ENCODE assay signal across 8 mouse cellular contexts in the genomic region with DNA sequence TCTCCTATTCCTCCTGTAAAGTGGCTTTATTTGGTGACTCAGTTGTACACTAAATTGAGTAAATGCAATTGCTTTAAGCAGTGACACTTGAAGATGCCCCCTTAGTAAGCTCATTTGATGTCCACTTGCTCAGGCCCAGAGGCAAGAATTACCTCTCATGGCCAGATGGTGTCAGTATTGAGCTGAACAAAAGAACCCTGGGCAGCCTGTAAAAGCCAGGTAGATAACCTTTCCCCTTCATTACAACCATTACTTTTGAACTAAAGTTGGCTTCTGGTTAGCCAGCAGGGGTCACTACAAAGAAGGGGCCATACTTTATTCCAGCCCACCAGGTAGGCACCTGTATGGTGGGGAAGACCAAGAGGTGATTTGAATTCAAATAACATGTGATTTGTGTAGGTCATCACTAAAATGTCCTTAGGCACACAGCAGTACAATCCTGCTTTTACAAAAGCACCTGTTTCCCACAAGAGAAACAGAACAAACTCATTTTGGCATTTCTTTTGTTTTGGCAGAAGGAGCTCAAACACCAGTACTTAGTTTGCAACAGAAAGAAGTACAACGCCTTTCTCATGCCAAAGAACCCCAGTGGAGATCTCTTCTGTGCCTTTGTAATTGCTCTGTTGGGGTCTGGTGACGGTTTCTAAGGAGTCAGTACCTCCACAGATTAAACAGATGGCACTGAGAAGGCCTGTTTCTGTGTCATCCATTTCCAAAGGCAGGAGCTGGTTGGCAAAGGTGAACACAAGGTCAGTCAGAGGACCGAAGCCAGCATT.
DNase-seq lines count a peak whose midpoint lies in the region; ATAC-seq and TF ChIP-seq lines count a peak whose summit lies in the region.

No protein-coding gene starts in this region.

- H3K27me3 ChIP-seq in C2C12 (ENCODE audit: control insufficient read depth, insufficient read depth, insufficient read length): no peaks in the 10 kb centered on the region
- H3K27me3 ChIP-seq in intestine, embryonic 15.5 days (replicated peaks): no peaks in the 10 kb centered on the region
- H3K27me3 ChIP-seq in limb, embryonic 11.5 days (ENCODE audit: control insufficient read depth, insufficient read depth, low read length): no peaks in the 10 kb centered on the region

- peak; percentile 58 for ATAC-seq in intestine, embryonic 15.5 days
- no peak; the same call in 1 of the 2 replicates for ATAC-seq in limb, embryonic 11.5 days (ENCODE audit: insufficient number of reproducible peaks, low FRiP score, low TSS enrichment, low read depth)

- no peaks in the 10 kb centered on the region for H3K79me3 ChIP-seq in C2C12 (ENCODE audit: low read depth)

- peak; percentile 27 for DNase-seq in T-cell, adult 2 months (ENCODE audit: low spot score)
- peak; percentile 80 to 83 for DNase-seq in cerebellum, postnatal 14 days
- peak; percentile 27 for DNase-seq in gastrocnemius, postnatal 14 days
- DNase-seq in limb, embryonic 11.5 days (ENCODE audit: low spot score): peak; percentile 79
- peak; percentile 65 for DNase-seq in naive thymus-derived CD4-positive, alpha-beta T cell, adult 2 months (ENCODE audit: low read depth)
- DNase-seq in thymus, postnatal 14 days: peak; percentile 46

- no peak overlapping the region for H3ac ChIP-seq in C2C12 (ENCODE audit: control insufficient read depth, insufficient read length, low read depth)

- H3K4me3 ChIP-seq in C2C12 (ENCODE audit: insufficient read depth, poor library complexity, severe bottlenecking): no peak overlapping the region
- no peak overlapping the region for H3K4me3 ChIP-seq in intestine, embryonic 15.5 days (replicated peaks)
- no peak overlapping the region for H3K4me3 ChIP-seq in limb, embryonic 11.5 days (ENCODE audit: low read depth, low read length)

- no peaks in the 10 kb centered on the region for H3K4me1 ChIP-seq in intestine, embryonic 15.5 days (replicated peaks)
- no peaks in the 10 kb centered on the region for H3K4me1 ChIP-seq in limb, embryonic 11.5 days (ENCODE audit: control insufficient read depth, insufficient read depth, low read length)

- H3K9me3 ChIP-seq in intestine, embryonic 15.5 days: no peaks in the 10 kb centered on the region
- no peaks in the 10 kb centered on the region for H3K9me3 ChIP-seq in limb, embryonic 11.5 days (ENCODE audit: control insufficient read depth, low read length)

- intact Hi-C loops in gastrocnemius, postnatal 14 days (cut with DNase I; ENCODE audit: low total_unique reads): no loop called here

- WGBS in intestine, embryonic 15.5 days: 82% methylated on average over 3 of the region's 3 CpGs
- WGBS in limb, embryonic 11.5 days: 77% methylated on average over 3 of the region's 3 CpGs

- no peak overlapping the region for H3K9ac ChIP-seq in intestine, embryonic 15.5 days
- H3K9ac ChIP-seq in limb, embryonic 11.5 days (ENCODE audit: low read length): no peak overlapping the region

- H3K79me2 ChIP-seq in C2C12 (ENCODE audit: control insufficient read depth, insufficient read depth): no peaks in the 10 kb centered on the region

- no peak overlapping the region for H3K4me2 ChIP-seq in intestine, embryonic 15.5 days (replicated peaks)
- H3K4me2 ChIP-seq in limb, embryonic 11.5 days (ENCODE audit: low read depth, severe bottlenecking): no peak overlapping the region

- H3K27ac ChIP-seq in intestine, embryonic 15.5 days: no peak overlapping the region
- no peak overlapping the region for H3K27ac ChIP-seq in limb, embryonic 11.5 days (replicated peaks; ENCODE audit: low read depth, low read length)

- peak; percentile 21 for TF ChIP-seq CTCF in C2C12 (IDR thresholded peaks at IDR 0.05; ENCODE audit: control insufficient read depth, insufficient read depth, insufficient read length)

- H3K36me3 ChIP-seq in C2C12 (ENCODE audit: control insufficient read depth, insufficient read depth): peaks cover 15% of the 10 kb centered on the region
- H3K36me3 ChIP-seq in intestine, embryonic 15.5 days: peaks cover 6% of the 10 kb centered on the region; the same call in 1 of the 2 replicates
- H3K36me3 ChIP-seq in limb, embryonic 11.5 days (ENCODE audit: control insufficient read depth, insufficient read depth, low read length): peaks cover 7% of the 10 kb centered on the region; the same call in 1 of the 2 replicates

TF ChIP-seq in C2C12, 6 proteins besides CTCF, POLR2A, EP300 and RAD21:
- no peak for TF ChIP-seq MYOD1 (IDR thresholded peaks at IDR 0.05; ENCODE audit: control insufficient read depth, insufficient read length, low read depth)
- no peak for TF ChIP-seq FOSL1 (IDR thresholded peaks at IDR 0.05; ENCODE audit: insufficient read depth, low read length, poor library complexity, severe bottlenecking)
- no peak for TF ChIP-seq MAX (IDR thresholded peaks at IDR 0.05)
TF ChIP-seq in C2C12: peak in this region for 0.

Comparison
In these comparisons a context has a peak if more than half of its experiments do, and no peak if none do; other contexts are left out.
1. DNase-seq: peak in every context shown above with its lines; median percentile 82 in cerebellum, postnatal 14 days; 79 in limb, embryonic 11.5 days; 65 in naive thymus-derived CD4-positive, alpha-beta T cell, adult 2 months; 46 in thymus, postnatal 14 days; 27 in T-cell, adult 2 months; 27 in gastrocnemius, postnatal 14 days.